Mouse (Mus musculus): ENCODE results near the gene Ntn1.
A peak's percentile ranks its signal among the peaks of the same experiment; 100 is the strongest.

Ntn1 gene

DNA sequence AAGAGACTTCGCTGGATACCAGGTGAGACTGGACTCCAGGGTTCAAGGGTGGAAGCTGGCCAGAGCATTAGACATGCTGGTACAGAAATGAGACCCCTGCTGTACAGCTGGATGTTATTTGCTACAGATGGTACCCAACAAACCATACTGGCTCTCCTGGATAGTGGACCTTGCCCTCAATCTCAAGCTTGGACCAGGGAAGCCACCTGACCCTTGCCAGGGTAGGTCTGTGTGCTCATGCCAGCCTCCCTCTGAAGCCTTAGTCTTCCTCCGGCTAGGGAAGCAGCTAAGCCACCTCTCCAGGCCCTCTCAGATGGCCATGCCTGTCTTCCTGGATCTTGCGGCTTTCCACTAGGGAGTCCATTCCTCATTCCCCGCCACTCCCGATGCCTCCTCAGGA lies 189.9 kb downstream of the Ntn1 start:
- DNase-seq, result no peak

- DNase-seq, result no peak
Observed at GRCm38 (mm10) chr11:68209506-68209905, 191.1 kb downstream of the Ntn1 start.

DNA sequence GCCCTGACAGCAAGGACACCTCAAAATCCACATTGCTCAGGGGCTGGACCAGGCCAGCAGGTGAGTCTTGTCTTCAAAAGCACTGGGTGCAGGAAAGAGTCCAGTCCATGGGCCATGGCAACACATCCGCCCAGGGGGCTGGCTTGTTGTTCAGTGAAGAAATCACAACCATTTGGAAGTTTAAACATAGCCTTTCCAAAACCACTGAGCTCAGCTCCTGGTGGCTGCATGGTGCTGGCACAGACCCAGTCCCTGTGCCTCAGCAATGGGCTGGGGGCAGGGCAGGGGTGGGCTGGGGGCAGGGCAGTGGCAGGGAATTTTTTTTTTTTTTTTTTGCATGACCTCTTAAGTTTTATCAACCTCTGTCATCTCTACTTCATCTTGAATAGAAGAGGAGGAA lies 192.0 kb downstream of the Ntn1 start:
- DNase-seq, result peak; percentile 44

DNA sequence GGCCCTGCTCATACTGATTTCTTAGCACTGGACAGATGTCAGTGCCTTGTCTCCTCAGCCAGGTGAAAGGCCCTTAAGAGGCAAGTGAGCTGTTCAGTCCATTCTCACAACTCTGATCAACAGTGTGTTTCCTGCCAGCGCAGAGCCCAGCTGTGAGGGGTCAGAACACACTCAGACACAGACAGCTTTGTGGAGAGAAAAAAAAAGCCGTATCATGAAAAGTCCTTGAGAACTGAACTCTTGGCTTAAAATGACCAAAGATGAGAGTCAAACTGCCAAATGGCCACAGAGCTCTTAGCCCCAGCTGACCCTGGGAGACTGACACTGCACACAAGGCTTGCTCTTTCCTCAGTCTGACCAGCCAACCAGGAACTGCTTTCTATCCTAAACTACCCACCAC lies 192.6 kb downstream of the Ntn1 start:
- peak; percentile 63 for DNase-seq

GRCm38 (mm10) chr11:68205572-68206229 lies 194.9 kb downstream of the Ntn1 start:
- DNase-seq, result no peak

DNA sequence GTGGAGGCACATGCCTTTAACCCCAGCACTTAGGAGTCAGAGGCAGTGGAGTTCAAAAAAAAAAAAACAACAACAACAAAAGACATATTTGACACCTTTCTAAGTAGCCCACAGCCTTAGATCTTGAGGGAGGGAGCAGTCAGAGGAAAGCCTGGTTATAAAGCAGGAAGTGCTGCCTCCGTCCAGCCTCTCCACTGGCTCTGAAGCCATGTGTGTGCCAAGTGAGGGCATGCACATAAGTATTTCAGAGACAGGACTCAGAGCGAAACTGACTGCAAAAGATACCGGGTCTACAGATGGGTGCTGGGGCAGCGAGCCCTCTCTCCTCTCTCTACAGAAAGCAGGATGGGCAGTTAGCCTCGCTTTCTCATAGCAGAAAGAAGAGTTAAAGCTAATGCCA lies 196.2 kb downstream of the Ntn1 start:
- DNase-seq, result no peak

GRCm38 (mm10) chr11:68203658-68204315 lies 196.8 kb downstream of the Ntn1 start:
- DNase-seq, result no peak

GRCm38 (mm10) chr11:68202561-68202960 lies 198.1 kb downstream of the Ntn1 start:
- no peak for DNase-seq

- no peak for DNase-seq
Observed at GRCm38 (mm10) chr11:68201811-68202459, 198.7 kb downstream of the Ntn1 start.

DNA sequence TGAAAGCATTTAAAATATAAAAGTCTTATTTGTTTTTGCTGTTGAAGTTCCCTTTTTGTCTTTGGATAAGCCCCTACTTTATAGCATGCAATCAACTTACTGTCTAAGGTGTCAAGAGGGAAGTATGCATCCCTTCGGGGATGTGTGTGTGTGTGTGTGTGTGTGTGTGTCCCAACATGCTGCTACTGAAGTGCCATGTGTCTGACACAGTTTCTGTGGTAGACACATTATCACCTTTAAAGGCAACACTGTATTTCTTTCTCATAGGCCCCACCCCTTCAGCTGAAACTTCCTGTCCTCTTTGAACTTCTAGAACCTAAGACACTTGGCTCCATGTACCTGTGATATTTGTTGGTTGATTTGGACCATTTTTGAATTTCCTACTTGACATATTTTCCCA lies 199.6 kb downstream of the Ntn1 start:
- no peak for DNase-seq

DNA sequence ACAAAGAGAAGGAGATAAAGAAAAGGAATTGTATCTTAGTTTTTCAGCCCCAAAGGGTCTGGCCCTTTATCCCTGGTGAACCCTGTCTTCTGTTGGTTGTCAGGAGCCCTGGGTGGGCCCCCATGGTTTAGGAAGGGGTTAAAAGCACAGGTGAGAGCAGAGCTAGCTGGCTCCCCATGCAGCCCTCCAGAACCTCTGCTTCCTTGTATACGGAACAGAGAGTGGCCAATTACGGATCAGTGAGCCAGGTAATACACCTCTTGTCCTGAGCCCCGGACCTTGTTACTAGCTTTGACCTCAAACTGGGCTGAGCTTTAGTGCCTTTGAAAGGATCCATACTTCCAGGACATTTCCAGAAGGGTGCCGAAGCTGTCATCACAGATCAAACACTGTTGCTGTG lies 200.1 kb downstream of the Ntn1 start:
- no peak for DNase-seq

- peak; percentile 45 for DNase-seq
Observed at GRCm38 (mm10) chr11:68199801-68200423, 200.7 kb downstream of the Ntn1 start.

DNA sequence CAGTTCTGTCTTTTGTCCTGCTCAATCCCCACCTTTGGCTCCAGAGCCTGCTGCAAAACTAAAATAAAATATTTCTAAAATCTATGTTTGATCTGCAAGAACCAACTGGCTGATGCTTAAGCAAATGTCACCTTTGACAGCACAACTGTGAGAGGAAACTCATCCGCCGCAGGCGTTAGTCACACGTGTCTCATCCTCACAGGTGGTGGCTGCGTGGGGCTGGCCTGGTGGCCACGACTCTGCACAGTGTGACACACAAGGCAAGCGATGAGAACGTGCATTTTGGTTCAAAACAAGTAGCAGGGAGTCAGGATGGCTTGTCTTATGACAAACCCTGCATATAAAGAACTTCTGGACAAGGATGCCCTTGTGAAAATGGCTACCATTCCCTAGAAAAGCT lies 201.5 kb downstream of the Ntn1 start:
- DNase-seq, result no peak

DNA sequence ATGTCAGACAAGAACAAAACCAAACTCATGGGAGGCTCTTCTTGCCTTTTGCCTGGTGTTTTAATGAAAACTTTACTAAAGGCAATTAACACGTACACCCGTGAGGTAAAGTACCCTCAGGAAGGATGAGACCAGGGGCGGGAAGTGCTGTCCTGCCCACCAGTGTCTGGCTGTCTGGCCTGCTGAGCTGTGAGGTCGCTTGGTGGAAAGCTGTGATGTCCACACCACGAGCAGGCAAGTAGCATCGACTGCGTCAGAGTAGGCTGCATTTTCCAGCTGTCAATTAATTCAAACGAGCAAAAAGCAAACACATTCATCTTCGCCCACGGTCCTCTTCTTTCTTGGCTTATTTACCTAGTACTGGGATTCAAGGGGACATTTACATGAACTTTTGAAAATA lies 201.9 kb downstream of the Ntn1 start:
- DNase-seq, result no peak

DNA sequence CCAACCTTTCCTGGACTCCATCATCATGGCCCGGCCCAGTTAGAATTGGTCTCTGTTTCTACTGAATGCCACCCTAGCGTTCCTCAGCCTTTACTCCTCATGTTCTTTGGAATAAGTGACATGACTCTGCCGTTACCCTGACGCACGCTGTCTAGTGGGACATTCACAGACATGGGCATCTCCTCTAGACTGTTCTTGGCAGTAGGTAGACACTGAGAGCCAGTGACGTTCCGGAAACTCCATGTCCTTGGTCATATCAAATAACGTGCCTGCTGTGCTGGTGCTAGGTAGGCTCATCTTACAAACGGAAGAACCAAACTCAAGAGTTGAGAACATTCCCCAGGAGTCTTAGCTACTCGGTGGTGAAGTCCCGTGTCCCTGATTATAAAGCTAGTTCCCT lies 203.2 kb downstream of the Ntn1 start:
- no peak for DNase-seq

DNA sequence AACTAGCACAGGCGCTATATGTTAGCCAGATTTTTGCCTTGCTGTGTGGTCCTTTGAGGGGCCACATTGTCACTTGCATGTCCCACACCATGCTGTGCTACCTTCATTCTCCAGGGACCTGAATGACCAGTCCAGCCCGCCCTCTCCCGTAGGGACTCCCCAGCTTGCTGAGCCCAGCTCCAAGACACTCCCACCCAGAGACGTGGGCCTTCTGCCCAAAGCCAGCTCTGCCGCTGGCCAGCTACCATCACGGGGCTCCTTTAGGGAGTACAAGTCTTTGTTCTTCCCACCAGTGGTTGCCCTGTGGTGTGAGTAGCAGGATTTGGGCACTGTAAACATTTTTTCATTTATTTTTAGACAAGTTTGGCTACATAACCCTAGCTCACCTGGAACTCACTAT lies 204.1 kb downstream of the Ntn1 start:
- DNase-seq, result no peak

DNA sequence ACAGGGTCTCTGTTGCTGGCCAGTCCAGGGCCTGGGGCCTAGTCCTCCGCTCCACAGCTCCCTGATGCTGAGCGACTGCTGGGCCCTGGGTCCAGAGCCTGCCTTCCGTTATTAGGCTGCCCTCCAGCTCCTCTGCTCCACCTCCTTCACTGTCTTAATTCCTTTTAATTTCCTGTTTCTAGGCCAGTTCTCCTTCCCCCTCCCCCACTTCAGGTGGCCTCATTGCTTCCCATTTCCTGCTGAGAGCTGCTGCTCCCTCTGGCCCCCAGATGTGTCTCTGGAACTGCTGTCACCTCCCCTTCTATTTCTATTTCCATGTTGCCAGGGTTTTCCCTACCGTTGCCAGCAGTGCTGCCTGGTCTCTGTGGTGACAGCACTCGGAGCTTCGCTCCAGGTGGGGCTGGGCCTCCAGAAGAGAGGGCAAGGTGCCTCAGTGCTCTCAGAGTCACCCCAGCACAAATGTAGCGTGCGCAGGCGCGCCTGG lies 204.9 kb downstream of the Ntn1 start:
- DNase-seq, result no peak

DNA sequence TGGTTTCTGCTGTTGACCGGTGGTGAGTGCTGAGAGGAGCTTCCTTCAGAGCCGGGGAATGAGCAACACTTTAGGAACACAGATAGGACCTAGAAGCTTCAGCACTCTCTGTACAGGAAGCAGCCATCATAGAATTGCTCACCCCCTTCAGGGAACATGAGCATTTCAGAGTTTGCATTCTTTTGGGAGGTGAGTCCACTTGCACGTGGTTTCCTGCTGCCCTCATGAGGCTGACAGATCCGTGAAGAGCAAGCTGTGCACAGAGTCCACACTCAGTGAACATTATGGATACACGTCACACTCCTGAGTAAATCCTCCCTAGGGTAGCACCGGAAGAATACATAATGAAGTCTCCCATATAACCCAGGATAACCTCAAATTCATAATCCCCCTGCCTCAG lies 205.5 kb downstream of the Ntn1 start:
- no peak for DNase-seq

GRCm38 (mm10) chr11:68190849-68191248 lies 209.8 kb downstream of the Ntn1 start:
- DNase-seq, result no peak

GRCm38 (mm10) chr11:68188695-68189201 lies 211.9 kb downstream of the Ntn1 start:
- peak; percentile 56 for DNase-seq

GRCm38 (mm10) chr11:68187242-68187641 lies 213.4 kb downstream of the Ntn1 start:
- no peak for DNase-seq

DNA sequence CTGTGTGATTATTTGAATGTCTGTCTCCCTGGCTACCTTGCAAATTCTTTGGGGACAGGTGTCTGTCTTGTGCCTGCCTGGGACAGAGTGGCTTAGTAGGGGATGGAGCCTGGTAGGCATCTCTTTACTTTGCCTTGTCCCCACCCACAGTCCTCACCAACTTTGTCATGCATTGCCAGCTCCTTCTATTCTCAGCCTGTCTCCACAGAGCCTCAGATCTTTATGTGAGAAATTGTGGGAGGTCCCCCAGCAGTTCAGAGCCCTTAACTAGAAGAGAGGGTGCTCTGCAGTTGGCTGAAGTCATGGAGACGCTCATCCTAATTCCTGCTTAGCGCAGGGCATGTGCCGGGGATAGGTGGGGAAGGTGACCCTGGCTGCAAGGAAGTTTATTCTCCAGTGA lies 215.0 kb downstream of the Ntn1 start:
- DNase-seq, result no peak

DNA sequence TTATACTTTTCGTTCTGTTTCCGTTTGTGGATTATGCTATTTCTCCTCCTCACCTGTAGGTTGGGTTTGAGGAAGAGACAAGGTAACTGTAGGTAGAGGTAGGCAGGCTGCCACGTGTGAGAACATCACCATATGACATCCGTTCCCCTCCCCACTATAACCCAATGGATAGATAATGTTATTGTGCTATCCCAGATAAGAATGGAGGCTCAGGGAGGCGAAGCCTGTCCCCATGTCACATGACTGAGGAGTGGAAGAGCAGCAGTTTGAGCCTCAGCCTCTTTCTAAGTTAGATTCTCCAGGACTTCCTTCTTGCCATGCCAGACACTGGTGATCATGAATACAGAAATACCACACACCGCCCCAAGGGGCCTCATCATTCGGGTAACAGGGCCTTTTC lies 223.2 kb downstream of the Ntn1 start:
- no peak for DNase-seq

- no peak for DNase-seq
Observed at GRCm38 (mm10) chr11:68176550-68176949, 224.1 kb downstream of the Ntn1 start.
